Mouse (Mus musculus) liver, embryonic 16.5 days (tissue): Measurements from ENCODE around the gene Kcnh3. TPM values are rescaled to one million over a fixed set of nuclear protein-coding genes. Genes with fewer than 3 reads are reported as not detected.

Experiments used
- ATAC-seq: fragments of 200-750 bp; cut with Nextera tagmentation; 2 replicates; pipeline ENCODE4 v1.8.0; 2017; ENCODE audit warnings: low read depth, mild to moderate bottlenecking, moderate number of reproducible peaks, moderate library complexity
- H3K27ac ChIP-seq: fragments of 300-500 bp; sonication (generic); 2 replicates; pipeline ENCODE4 v1.5.1; 2014; ENCODE audit warnings: mild to moderate bottlenecking, low read length
- H3K27me3 ChIP-seq: fragments of 300-500 bp; sonication (generic); 2 replicates; pipeline ENCODE4 v1.6.1; 2014; ENCODE audit warnings: low read depth, low read length, mixed read lengths; ENCODE audit not compliant: control insufficient read depth, insufficient read depth
- H3K36me3 ChIP-seq: fragments of 300-500 bp; sonication (generic); 2 replicates; pipeline ENCODE4 v1.6.1; 2014; ENCODE audit warnings: mild to moderate bottlenecking; ENCODE audit not compliant: control insufficient read depth, insufficient read depth
- H3K4me1 ChIP-seq: fragments of 300-500 bp; sonication (generic); 2 replicates; pipeline ENCODE4 v1.6.1; 2014; ENCODE audit warnings: low read depth, low read length, mixed read lengths; ENCODE audit not compliant: control insufficient read depth
- H3K4me2 ChIP-seq: fragments of 300-500 bp; sonication (generic); 2 replicates; pipeline ENCODE4 v1.6.1; 2014; ENCODE audit warnings: low read depth, low read length, mixed read lengths
- H3K4me3 ChIP-seq: fragments of 300-500 bp; sonication (generic); 2 replicates; pipeline ENCODE4 v1.5.1; 2014; ENCODE audit warnings: low read depth, mild to moderate bottlenecking, low read length
- H3K9ac ChIP-seq: fragments of 300-500 bp; sonication (generic); 2 replicates; pipeline ENCODE4 v1.6.1; 2014; ENCODE audit warnings: low read depth, low read length
- H3K9me3 ChIP-seq: fragments of 300-500 bp; sonication (generic); replicated peaks from 2 replicates; pipeline ENCODE4 v1.6.1; 2016; ENCODE audit warnings: low read length; ENCODE audit not compliant: control insufficient read depth
- WGBS: fragments of 180-500 bp; shearing (Covaris S2); extraction: QIAGEN DNeasy Blood & Tissue Kit; methylation state at CpG from one replicate; pipeline ENCODE4 v1.1.7; 2014; ENCODE audit not compliant: insufficient replicate concordance; 5-methylcytosine and 5-hydroxymethylcytosine counted together
- polyA plus RNA-seq: library from polyadenylated mRNA; unstranded; fragments of >200 nt; fragmentation: Nextera tagmentation; extraction: Ambion mirVana; gene quantifications from 2 replicates; pipeline ENCODE4 v1.2.1, GENCODE M21; 2015

Gene Kcnh3
- polyA plus RNA-seq, 1 experiment from 2014 or later, result 0.12 TPM

DNA sequence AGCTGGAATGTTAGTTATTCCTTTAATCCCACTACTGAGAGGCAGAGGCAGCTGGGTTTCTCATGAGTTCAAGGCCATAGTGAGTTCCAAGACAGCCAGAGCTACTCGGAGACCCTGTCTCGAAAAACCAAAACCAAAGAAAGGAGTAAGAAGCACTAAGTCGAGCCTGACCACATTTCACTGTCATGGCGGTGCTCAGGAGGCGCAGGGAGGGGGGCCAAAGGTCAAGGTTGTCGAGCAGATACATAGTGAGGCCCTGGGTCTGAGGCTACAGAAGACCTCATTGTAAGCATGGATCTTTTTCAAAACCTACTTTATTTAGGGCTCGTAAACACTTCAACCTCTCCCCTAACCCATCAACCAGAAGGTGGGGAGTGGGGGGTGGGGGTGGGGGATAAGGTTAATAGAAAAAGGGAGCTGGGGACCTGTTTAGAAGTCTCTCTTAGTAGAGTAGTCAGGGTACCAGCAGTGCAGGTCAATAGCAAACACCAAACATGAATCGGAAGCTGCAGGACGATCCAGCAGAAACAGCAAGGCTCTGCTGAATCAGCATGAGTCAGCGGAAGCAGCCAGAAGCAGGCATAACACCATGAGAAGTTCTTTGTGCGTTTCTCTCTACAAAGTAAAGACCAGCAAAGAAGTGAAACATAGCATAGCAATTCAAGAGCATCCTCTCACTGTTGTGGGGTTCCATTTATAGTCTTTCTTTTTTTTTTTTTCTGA is 8.8 kb upstream of the Kcnh3 start:
- no peak for ATAC-seq
- Histone ChIP-seq H3K9me3 (no peaks in the 10 kb centered on the region), H3K4me2 (no peak overlapping the region), H3K36me3 (no peaks in the 10 kb centered on the region), H3K9ac (no peak overlapping the region), H3K4me3 (no peak overlapping the region), H3K4me1 (peaks cover 5% of the 10 kb centered on the region; the same call in 1 of the 2 replicates), H3K27ac (no peak overlapping the region), H3K27me3 (peaks cover 17% of the 10 kb centered on the region)
- 69% methylated on average over 11 of the region's 11 CpGs for WGBS

GRCm38 (mm10) chr15:99217630-99218029 is 7.0 kb upstream of the Kcnh3 start:
- Histone ChIP-seq H3K4me3 (no peak overlapping the region), H3K9ac (no peak overlapping the region), H3K27me3 (peaks cover 34% of the 10 kb centered on the region), H3K36me3 (no peaks in the 10 kb centered on the region), H3K4me1 (peaks cover 5% of the 10 kb centered on the region; the same call in 1 of the 2 replicates), H3K4me2 (no peak overlapping the region), H3K27ac (no peak overlapping the region), H3K9me3 (no peaks in the 10 kb centered on the region)
- 65% methylated on average over 4 of the region's 4 CpGs for WGBS
- no peak for ATAC-seq

DNA sequence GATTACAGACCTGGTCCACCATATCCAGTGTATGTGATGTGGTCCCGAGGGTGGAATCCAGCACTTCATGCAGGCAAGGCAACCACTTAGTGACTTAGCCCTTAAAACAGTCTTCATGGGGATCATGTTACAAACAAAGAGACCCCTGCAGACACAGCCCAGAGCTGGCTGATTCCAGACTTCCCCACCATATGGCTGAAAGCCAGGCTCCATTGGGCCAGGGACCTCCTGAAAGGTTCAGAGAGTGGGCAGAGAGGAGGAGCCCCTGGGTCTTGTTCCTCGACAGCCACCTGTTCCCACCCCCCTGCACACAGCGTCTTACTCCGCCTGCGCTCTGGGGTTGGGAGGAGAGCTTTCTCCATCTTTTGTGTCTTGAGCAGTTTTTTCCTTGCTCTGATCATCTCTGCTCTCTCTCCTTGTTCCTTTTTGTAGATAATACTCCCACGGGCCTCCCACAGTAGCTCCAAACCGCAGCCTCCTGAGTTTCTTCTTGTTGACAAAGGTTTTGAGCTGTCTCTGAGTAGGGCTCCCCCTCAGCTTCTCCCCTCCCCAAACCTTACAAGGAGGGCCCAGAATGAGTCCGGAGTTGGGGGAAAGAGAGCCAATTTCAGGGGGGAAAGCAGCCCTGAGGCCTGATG is 3.2 kb upstream of the Kcnh3 start:
- Histone ChIP-seq H3K9me3 (no peaks in the 10 kb centered on the region), H3K4me3 (no peak overlapping the region), H3K4me1 (peaks cover 7% of the 10 kb centered on the region; the same call in 1 of the 2 replicates), H3K4me2 (no peak overlapping the region), H3K9ac (no peak overlapping the region), H3K27me3 (peaks cover 72% of the 10 kb centered on the region), H3K27ac (no peak overlapping the region), H3K36me3 (no peaks in the 10 kb centered on the region)
- 15% methylated on average over 8 of the region's 8 CpGs for WGBS
- ATAC-seq, result no peak

DNA sequence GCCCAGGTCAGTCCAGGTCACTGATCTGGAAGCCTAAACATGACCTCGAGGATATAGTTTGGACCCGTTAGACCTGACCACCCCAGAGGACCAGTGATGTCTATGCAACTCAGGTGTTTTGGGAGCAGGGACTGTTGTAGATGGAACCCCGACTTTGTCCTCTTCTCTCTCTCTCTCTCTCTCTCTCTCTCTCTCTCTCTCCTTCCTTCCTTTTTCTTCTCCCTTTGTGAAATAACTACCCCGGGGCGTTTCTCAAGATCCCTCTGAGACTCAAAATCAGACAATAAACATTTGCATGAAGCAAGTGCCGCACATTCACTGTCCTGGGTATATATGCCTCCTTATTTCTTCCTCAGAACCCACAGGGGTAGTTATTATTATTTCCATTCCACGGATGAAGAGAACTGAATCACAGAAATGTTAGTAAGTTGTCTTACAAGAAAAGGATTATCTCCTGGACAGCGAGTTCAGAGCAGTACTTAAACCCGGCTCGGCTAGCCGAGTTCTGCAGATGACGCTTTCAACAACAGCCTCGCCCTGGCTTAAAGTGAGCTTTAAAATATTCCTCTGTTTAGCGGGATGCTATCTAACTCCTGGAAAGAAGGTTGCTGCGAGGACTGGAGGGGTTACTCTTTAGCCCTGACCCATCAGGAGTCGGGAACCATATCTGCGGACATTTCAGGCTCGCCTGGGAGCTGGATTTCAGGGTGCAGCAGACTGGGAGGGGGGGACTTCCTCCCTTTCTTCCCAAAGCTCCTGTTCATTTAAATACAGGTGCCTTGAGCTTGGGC is 1.7 kb upstream of the Kcnh3 start:
- H3K4me1 ChIP-seq, result peaks cover 2% of the 10 kb centered on the region; the same call in 1 of the 2 replicates
- 6% methylated on average over 18 of the region's 18 CpGs for WGBS
- peak overlapping the region; percentile 51; the same call in 1 of the 2 replicates for H3K4me3 ChIP-seq
- no peaks in the 10 kb centered on the region for H3K36me3 ChIP-seq
- H3K27me3 ChIP-seq, result peaks cover 88% of the 10 kb centered on the region
- H3K27ac ChIP-seq, result no peak overlapping the region
- H3K4me2 ChIP-seq, result peak overlapping the region; percentile 53
- no peaks in the 10 kb centered on the region for H3K9me3 ChIP-seq
- H3K9ac ChIP-seq, result no peak overlapping the region
- ATAC-seq, result no peak

- under 1% methylated on average over 42 of the region's 46 CpGs for WGBS
- H3K9me3 ChIP-seq, result no peaks in the 10 kb centered on the region
- ATAC-seq, result 0 out of 2 replicates have a peak, but pooled peaks have one; percentile 19
- peaks cover 95% of the 10 kb centered on the region for H3K27me3 ChIP-seq
- no peak overlapping the region for H3K27ac ChIP-seq
- peak overlapping the region; percentile 53 for H3K4me2 ChIP-seq
- no peak overlapping the region for H3K9ac ChIP-seq
- H3K36me3 ChIP-seq, result no peaks in the 10 kb centered on the region
- peaks cover 2% of the 10 kb centered on the region; the same call in 1 of the 2 replicates for H3K4me1 ChIP-seq
- peak overlapping the region; percentile 51 for H3K4me3 ChIP-seq
Measured at GRCm38 (mm10) chr15:99223585-99224207, 965 bp upstream of the Kcnh3 start.

- 2% methylated on average over 22 of the region's 22 CpGs for WGBS
- ATAC-seq, result no peak
- no peak overlapping the region for H3K27ac ChIP-seq
- no peaks in the 10 kb centered on the region for H3K36me3 ChIP-seq
- H3K4me3 ChIP-seq, result no peak overlapping the region
- H3K9me3 ChIP-seq, result no peaks in the 10 kb centered on the region
- no peak overlapping the region for H3K9ac ChIP-seq
- H3K27me3 ChIP-seq, result peaks cover 95% of the 10 kb centered on the region
- H3K4me1 ChIP-seq, result peaks cover 2% of the 10 kb centered on the region; the same call in 1 of the 2 replicates
- H3K4me2 ChIP-seq, result no peak overlapping the region; the same call in 1 of the 2 replicates
Measured at GRCm38 (mm10) chr15:99225081-99225810, 585 bp downstream of the Kcnh3 start.

DNA sequence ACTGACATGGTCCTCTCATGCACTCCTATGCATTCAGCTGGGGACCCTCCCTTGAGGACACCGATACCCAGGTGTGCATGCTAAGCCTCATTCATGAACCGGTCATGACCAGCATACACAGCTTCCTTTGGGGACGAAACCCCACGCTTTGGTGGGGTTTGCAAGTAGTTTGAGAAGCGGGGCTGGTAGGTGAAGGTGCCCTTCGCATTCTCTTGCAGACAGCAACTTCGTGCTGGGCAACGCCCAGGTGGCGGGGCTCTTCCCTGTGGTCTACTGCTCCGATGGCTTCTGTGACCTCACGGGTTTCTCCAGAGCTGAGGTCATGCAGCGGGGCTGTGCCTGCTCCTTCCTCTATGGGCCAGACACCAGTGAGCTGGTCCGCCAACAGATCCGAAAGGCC is 1.4 kb downstream of the Kcnh3 start:
- Histone ChIP-seq H3K27me3 (peaks cover 91% of the 10 kb centered on the region), H3K4me3 (no peak overlapping the region), H3K36me3 (no peaks in the 10 kb centered on the region), H3K27ac (no peak overlapping the region), H3K4me1 (peaks cover 2% of the 10 kb centered on the region; the same call in 1 of the 2 replicates), H3K9ac (no peak overlapping the region), H3K4me2 (no peak overlapping the region), H3K9me3 (no peaks in the 10 kb centered on the region)
- 20% methylated on average over 14 of the region's 14 CpGs for WGBS
- no peak for ATAC-seq

GRCm38 (mm10) chr15:99231998-99232397 is 7.3 kb downstream of the Kcnh3 start:
- Histone ChIP-seq H3K4me1 (peaks cover 3% of the 10 kb centered on the region), H3K27ac (no peak overlapping the region), H3K36me3 (no peaks in the 10 kb centered on the region), H3K27me3 (peaks cover 35% of the 10 kb centered on the region), H3K9ac (no peak overlapping the region), H3K9me3 (no peaks in the 10 kb centered on the region), H3K4me3 (no peak overlapping the region), H3K4me2 (no peak overlapping the region)
- ATAC-seq, result no peak
- 50% methylated on average over 10 of the region's 10 CpGs for WGBS
